Mouse (Mus musculus) kidney, postnatal 0 days (tissue): ENCODE data around the gene Mob3c. TPM values are rescaled to one million over a fixed set of nuclear protein-coding genes. Genes with fewer than 3 reads are reported as not detected.

ENCODE experiments used
- ATAC-seq: fragments of 200-750 bp; cut with Nextera tagmentation; replicated peaks from 2 replicates; pipeline ENCODE4 v1.8.0; 2017; ENCODE audit warnings: low read depth, moderate number of reproducible peaks, moderate TSS enrichment, moderate library complexity; ENCODE audit not compliant: low FRiP score
- DNase-seq: peaks from one replicate; pipeline ENCODE4 v3.0.0-alpha.2; 2016; ENCODE audit warnings: low spot score
- H3K27ac ChIP-seq: fragments of 300-500 bp; sonication (generic); 2 replicates; pipeline ENCODE4 v1.5.1; 2014; ENCODE audit warnings: mild to moderate bottlenecking
- H3K27me3 ChIP-seq: fragments of 300-500 bp; sonication (generic); 2 replicates; pipeline ENCODE4 v1.6.1; 2014; ENCODE audit warnings: low read length, mixed read lengths; ENCODE audit not compliant: insufficient read depth
- H3K36me3 ChIP-seq: fragments of 300-500 bp; sonication (generic); 2 replicates; pipeline ENCODE4 v1.6.1; 2014; ENCODE audit warnings: low read length, mixed read lengths; ENCODE audit not compliant: insufficient read depth
- H3K4me1 ChIP-seq: fragments of 300-500 bp; sonication (generic); replicated peaks from 2 replicates; pipeline ENCODE4 v1.6.1; 2014; ENCODE audit warnings: antibody characterized with exemption, low read length, mixed read lengths; ENCODE audit not compliant: insufficient read depth
- H3K4me2 ChIP-seq: fragments of 300-500 bp; sonication (generic); 2 replicates; pipeline ENCODE4 v1.6.1; 2014; ENCODE audit warnings: mild to moderate bottlenecking, low read length, moderate library complexity, mixed read lengths
- H3K4me3 ChIP-seq: fragments of 300-500 bp; sonication (generic); replicated peaks from 2 replicates; pipeline ENCODE4 v1.5.1; 2014; ENCODE audit warnings: low read depth, low read length
- H3K9ac ChIP-seq: fragments of 300-500 bp; sonication (generic); 2 replicates; pipeline ENCODE4 v1.6.1; 2014; ENCODE audit warnings: low read depth, low read length
- H3K9me3 ChIP-seq: fragments of 300-500 bp; sonication (generic); replicated peaks from 2 replicates; pipeline ENCODE4 v1.6.1; 2016; ENCODE audit warnings: low read length, inconsistent platforms, mixed read lengths
- CTCF ChIP-seq: IDR thresholded peaks from 2 replicates; pipeline ENCODE4 v1.5.1; 2016; ENCODE audit warnings: antibody characterized with exemption, low read depth, mild to moderate bottlenecking, moderate library complexity
- WGBS: fragments of 180-500 bp; shearing (Covaris S2); extraction: QIAGEN DNeasy Blood & Tissue Kit; methylation state at CpG from one replicate; pipeline ENCODE4 v1.1.7; 2014; 5-methylcytosine and 5-hydroxymethylcytosine counted together
- polyA plus RNA-seq: library from polyadenylated mRNA; unstranded; fragments of >200 nt; fragmentation: Nextera tagmentation; extraction: Ambion mirVana; gene quantifications from 2 replicates; pipeline ENCODE4 v1.2.1, GENCODE M21; 2015

The Mob3c gene
- polyA plus RNA-seq, 1 experiment from 2014 or later: 7.4 TPM

DNA sequence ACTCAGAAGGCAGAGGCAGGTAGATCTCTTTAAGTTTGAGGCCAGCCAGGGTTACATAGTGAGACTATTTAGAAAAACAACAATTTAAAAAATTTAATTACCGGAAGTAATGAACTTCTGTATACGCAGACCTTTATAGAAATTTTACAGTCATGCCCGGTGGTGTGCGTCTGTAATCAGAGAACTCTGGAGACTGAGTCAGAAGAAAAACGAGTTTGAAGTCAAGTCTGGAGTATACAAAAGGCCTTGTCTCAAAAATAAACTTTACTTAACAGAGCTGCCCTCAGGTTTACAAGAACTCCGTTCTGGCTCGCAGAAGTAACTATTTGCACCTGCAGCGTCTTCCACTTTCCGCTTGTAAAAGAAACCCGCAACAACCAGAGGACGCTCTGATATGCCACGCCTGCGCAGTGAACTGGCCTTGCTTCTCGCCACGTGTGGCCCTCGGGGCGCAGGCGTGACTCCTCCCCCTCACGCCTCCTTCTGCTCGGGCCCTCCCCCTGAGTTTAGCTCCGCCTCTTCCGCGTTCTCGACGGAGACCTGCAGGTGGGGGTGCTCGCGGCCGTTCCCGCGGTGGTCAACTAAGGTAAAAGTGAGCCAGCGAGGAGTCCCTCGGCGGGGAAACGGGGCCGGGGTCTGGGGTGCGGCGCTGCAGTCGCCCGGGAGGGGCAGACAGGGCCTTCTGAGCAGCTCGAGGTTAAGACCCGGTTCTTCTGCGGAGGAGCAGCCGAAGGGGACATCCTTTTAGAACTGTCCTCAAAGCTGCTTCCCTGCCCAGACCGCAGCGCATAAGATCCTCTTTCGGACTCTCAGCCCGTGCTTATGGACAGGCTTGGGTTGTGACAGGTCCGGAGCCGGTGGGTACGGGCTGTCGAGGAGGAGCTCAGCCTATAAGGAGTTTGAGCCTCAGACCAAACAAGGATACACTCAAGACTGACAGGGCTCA, 11.1 kb downstream of the Mob3c start, which contains the start of gene Mknk1:
Gene Mknk1, plus strand, starts transcription at position 503 of the 946 bp plus-strand sequence.
- Histone ChIP-seq H3K4me3 (peak within 1 kb of the TSS; percentile 72), H3K27ac (peak within 1 kb of the TSS; percentile 66; the same call in 1 of the 2 replicates), H3K27me3 (no peaks in the 10 kb centered on the region), H3K36me3 (peaks cover 4% of the 10 kb centered on the region; the same call in 1 of the 2 replicates), H3K4me1 (no peaks in the 10 kb centered on the region), H3K4me2 (peak within 1 kb of the TSS; percentile 91), H3K9ac (peak within 1 kb of the TSS; percentile 81), H3K9me3 (no peaks in the 10 kb centered on the region)
- TF ChIP-seq CTCF: peak; percentile 25; the same call in 1 of the 2 replicates
- ATAC-seq (peak; percentile 96), DNase-seq (peak; percentile 97)
- WGBS: under 1% methylated on average over 51 of the region's 51 CpGs

DNA sequence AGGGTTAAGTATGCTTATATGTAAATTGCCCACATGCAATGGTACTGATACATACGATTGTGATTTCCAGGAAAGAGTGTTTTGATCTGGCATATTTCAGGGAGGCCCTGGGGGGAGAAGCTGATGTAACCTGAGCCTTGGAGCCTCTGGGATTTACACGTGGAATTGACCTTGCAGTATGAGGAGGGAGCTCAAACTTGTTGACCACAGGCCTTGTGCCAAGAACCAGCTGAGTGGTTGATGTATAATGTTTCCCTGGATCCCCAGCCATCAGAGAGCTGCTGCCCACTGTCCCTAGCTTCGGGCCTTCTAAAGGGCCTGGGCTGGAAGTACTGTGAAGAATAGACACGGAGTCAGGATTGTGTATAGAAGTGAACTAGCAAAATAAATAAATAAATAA, 12.1 kb downstream of the Mob3c start:
- Histone ChIP-seq H3K4me1 (no peaks in the 10 kb centered on the region), H3K9ac (no peak overlapping the region), H3K27me3 (no peaks in the 10 kb centered on the region), H3K4me3 (peak overlapping the region; percentile 72), H3K9me3 (no peaks in the 10 kb centered on the region), H3K4me2 (peak overlapping the region; percentile 91), H3K27ac (no peak overlapping the region), H3K36me3 (no peaks in the 10 kb centered on the region)
- ATAC-seq (no peak), DNase-seq (no peak)
- 46% methylated on average over 4 of the region's 4 CpGs for WGBS
- TF ChIP-seq CTCF: no peak

DNA sequence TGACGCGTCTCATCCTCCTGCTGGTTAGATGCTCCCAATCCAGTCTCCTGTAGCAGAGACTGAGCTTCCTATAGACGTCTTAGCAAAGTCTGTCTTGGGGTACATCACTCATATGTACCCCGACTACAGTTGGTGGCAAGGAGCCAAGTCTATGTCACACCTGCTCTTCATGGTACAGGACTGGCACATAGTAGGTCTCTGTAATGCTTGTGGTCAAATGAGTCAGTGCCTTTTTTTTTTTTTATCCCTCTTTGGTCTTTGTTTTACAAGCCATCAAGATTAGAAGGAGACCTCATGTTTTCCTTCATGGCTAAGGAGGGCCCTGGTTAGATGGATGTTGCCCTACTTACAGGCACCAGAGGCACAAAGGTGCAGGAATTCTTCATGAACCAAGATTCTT, 12.9 kb downstream of the Mob3c start:
- no peaks in the 10 kb centered on the region for H3K36me3 ChIP-seq
- DNase-seq (no peak), ATAC-seq (no peak)
- no peak overlapping the region for H3K9ac ChIP-seq
- no peaks in the 10 kb centered on the region for H3K4me1 ChIP-seq
- H3K4me2 ChIP-seq: no peak overlapping the region
- no peak for TF ChIP-seq CTCF
- no peaks in the 10 kb centered on the region for H3K9me3 ChIP-seq
- no peaks in the 10 kb centered on the region for H3K27me3 ChIP-seq
- H3K27ac ChIP-seq: no peak overlapping the region
- no peak overlapping the region for H3K4me3 ChIP-seq
- WGBS: 90% methylated on average over 4 of the region's 4 CpGs

- Histone ChIP-seq H3K9me3 (no peaks in the 10 kb centered on the region), H3K4me1 (no peaks in the 10 kb centered on the region), H3K27me3 (no peaks in the 10 kb centered on the region), H3K4me2 (no peak overlapping the region), H3K27ac (no peak overlapping the region), H3K4me3 (no peak overlapping the region), H3K9ac (no peak overlapping the region), H3K36me3 (0 out of 2 replicates have a peak, but pooled peaks cover 22% of the 10 kb centered on the region)
- ATAC-seq: no peak
- no peak for TF ChIP-seq CTCF
- 50% methylated on average over 2 of the region's 2 CpGs for WGBS
- peak; percentile 22 for DNase-seq
Measured at GRCm38 (mm10) chr4:115846656-115847055, 18.8 kb downstream of the Mob3c start.

GRCm38 (mm10) chr4:115847377-115847776, 19.5 kb downstream of the Mob3c start:
- no peaks in the 10 kb centered on the region for H3K27me3 ChIP-seq
- WGBS: 59% methylated on average over 5 of the region's 5 CpGs

DNA sequence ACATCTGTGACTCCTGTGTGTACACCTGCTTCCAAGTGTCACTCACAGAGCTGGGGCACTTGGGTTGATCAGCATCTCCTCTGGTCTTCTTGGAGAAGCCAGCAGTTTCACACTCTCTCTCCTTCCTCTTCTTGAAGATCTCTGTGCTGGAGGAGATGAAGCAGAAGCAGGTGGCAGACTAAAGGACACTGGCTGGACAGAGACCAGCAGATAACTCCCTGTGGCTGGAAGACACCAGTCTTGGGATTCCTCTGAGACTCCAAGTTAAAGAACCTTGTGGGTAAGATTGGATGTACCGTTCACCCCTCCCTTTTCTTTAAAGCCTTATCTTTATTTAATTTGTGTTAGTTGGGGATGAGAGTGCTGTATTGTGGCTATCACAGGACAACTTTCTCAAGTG, 20.2 kb downstream of the Mob3c start:
- H3K27ac ChIP-seq: no peak overlapping the region
- ATAC-seq: no peak

More at GRCm38 (mm10) chr4:115847377-115847776, 19.5 kb downstream of the Mob3c start:
- ATAC-seq (no peak), DNase-seq (no peak)
- no peaks in the 10 kb centered on the region for H3K9me3 ChIP-seq
- H3K27ac ChIP-seq: no peak overlapping the region
- H3K4me3 ChIP-seq: no peak overlapping the region
- no peak for TF ChIP-seq CTCF
- H3K36me3 ChIP-seq: 0 out of 2 replicates have a peak, but pooled peaks cover 22% of the 10 kb centered on the region
- H3K9ac ChIP-seq: no peak overlapping the region
- H3K4me1 ChIP-seq: no peaks in the 10 kb centered on the region
- no peak overlapping the region for H3K4me2 ChIP-seq

More for the DNA sequence above, 20.2 kb downstream of the Mob3c start:
- Histone ChIP-seq H3K9me3 (no peaks in the 10 kb centered on the region), H3K27me3 (no peaks in the 10 kb centered on the region), H3K36me3 (0 out of 2 replicates have a peak, but pooled peaks cover 22% of the 10 kb centered on the region), H3K4me1 (no peaks in the 10 kb centered on the region), H3K4me3 (no peak overlapping the region), H3K9ac (no peak overlapping the region), H3K4me2 (no peak overlapping the region)
- TF ChIP-seq CTCF: no peak
- no peak for DNase-seq
- whole genome bisulfite sequencing: 89% methylated on average over 1 of the region's 1 CpGs
